Mouse (Mus musculus) heart, postnatal 4 days (tissue): ENCODE data around the gene Rora. TPM values are rescaled to one million over a fixed set of nuclear protein-coding genes. Genes with fewer than 3 reads are reported as not detected.
A peak's percentile ranks its signal among the peaks of the same experiment; 100 is the strongest.

Experiments
- DNase-seq: peaks from one replicate; pipeline ENCODE4 v3.0.0; 2021
- total RNA-seq, 2 experiments: library from RNA; stranded (reverse); gene quantifications; 2 replicates each; pipeline ENCODE4 v1.2.3; 2021

Gene Rora
- total RNA-seq, 2 experiments from 2014 or later: 17.0 to 18.1 TPM

GRCm38 (mm10) chr9:69314451-69315210 is 661.0 kb downstream of the Rora start:
- DNase-seq: no peak

- no peak for DNase-seq
Observed at GRCm38 (mm10) chr9:69317527-69318115, 664.0 kb downstream of the Rora start.

- DNase-seq: no peak
Observed at GRCm38 (mm10) chr9:69319434-69319833, 665.8 kb downstream of the Rora start.

- DNase-seq: no peak
Observed at GRCm38 (mm10) chr9:69319913-69320634, 666.5 kb downstream of the Rora start.

- DNase-seq: no peak
Observed at GRCm38 (mm10) chr9:69320635-69321027, 667.0 kb downstream of the Rora start.

GRCm38 (mm10) chr9:69321956-69322355 is 668.4 kb downstream of the Rora start:
- DNase-seq: no peak

GRCm38 (mm10) chr9:69323831-69324230 is 670.2 kb downstream of the Rora start:
- DNase-seq: no peak

- no peak for DNase-seq
Observed at GRCm38 (mm10) chr9:69327077-69327476, 673.5 kb downstream of the Rora start.

GRCm38 (mm10) chr9:69327591-69327990 is 674.0 kb downstream of the Rora start:
- no peak for DNase-seq

- DNase-seq: no peak
Observed at GRCm38 (mm10) chr9:69331790-69332189, 678.2 kb downstream of the Rora start.

GRCm38 (mm10) chr9:69332802-69333568 is 679.4 kb downstream of the Rora start:
- DNase-seq: no peak

- no peak for DNase-seq
Observed at GRCm38 (mm10) chr9:69333654-69334053, 680.1 kb downstream of the Rora start.

- DNase-seq: no peak
Observed at GRCm38 (mm10) chr9:69334106-69334505, 680.5 kb downstream of the Rora start.

- DNase-seq: no peak
Observed at GRCm38 (mm10) chr9:69336063-69336462, 682.5 kb downstream of the Rora start.

- no peak for DNase-seq
Observed at GRCm38 (mm10) chr9:69339199-69339598, 685.6 kb downstream of the Rora start.

- no peak for DNase-seq
Observed at GRCm38 (mm10) chr9:69339829-69340228, 686.2 kb downstream of the Rora start.

- DNase-seq: no peak
Observed at GRCm38 (mm10) chr9:69340421-69340820, 686.8 kb downstream of the Rora start.

- no peak for DNase-seq
Observed at GRCm38 (mm10) chr9:69343881-69344280, 690.3 kb downstream of the Rora start.

GRCm38 (mm10) chr9:69345550-69345949 is 692.0 kb downstream of the Rora start:
- no peak for DNase-seq

- no peak for DNase-seq
Observed at GRCm38 (mm10) chr9:69347796-69348195, 694.2 kb downstream of the Rora start.

GRCm38 (mm10) chr9:69349537-69349936 is 696.0 kb downstream of the Rora start:
- DNase-seq: no peak

- no peak for DNase-seq
Observed at GRCm38 (mm10) chr9:69354228-69354627, 700.6 kb downstream of the Rora start.

- peak; percentile 57 for DNase-seq
Observed at GRCm38 (mm10) chr9:69357834-69358233, 704.2 kb downstream of the Rora start.
